Mouse (Mus musculus) neutrophil, adult 59 days (primary cell): ENCODE results near the gene Macc1. TPM values are rescaled to one million over a fixed set of nuclear protein-coding genes. Genes with fewer than 3 reads are reported as not detected.

Experiments
- total RNA-seq, 2 experiments: library from RNA; stranded (reverse); gene quantifications; 1 replicate in 1 of 2; 2 replicates in 1 of 2; pipeline ENCODE4 v1.2.4; 2023

Macc1 gene
- total RNA-seq, result not detected

GRCm38 (mm10) chr12:119313970-119314369 is at the start of gene Macc1:
Macc1 (plus strand) TSS chr12:119314270.

Other genes starting within 250 kb of the Macc1 start
- gene Itgb8, start 75.5 kb upstream of the Macc1 start, total RNA-seq, result not detected